Mouse (Mus musculus) testis, adult 2 months (tissue): Measurements from ENCODE around the gene Aldoart2. TPM values are rescaled to one million over a fixed set of nuclear protein-coding genes. Genes with fewer than 3 reads are reported as not detected.

Experiments used
- H3K27ac ChIP-seq: fragments of 200-500 bp; 2 replicates; pipeline ENCODE4 v1.5.1; 2012; ENCODE audit warnings: low read depth, low read length; ENCODE audit not compliant: control insufficient read depth, insufficient read depth
- H3K27me3 ChIP-seq: fragments of 200-500 bp; 2 replicates; pipeline ENCODE4 v1.6.1; 2012; ENCODE audit warnings: mild to moderate bottlenecking, low read length, moderate library complexity; ENCODE audit not compliant: control insufficient read depth, insufficient read depth
- H3K36me3 ChIP-seq: fragments of 200-500 bp; 2 replicates; pipeline ENCODE4 v1.6.1; 2012; ENCODE audit warnings: mild to moderate bottlenecking, low read length; ENCODE audit not compliant: control insufficient read depth, insufficient read depth
- H3K4me1 ChIP-seq: fragments of 200-500 bp; 2 replicates; pipeline ENCODE4 v1.6.1; 2012; ENCODE audit warnings: low read length; ENCODE audit not compliant: control insufficient read depth, insufficient read depth
- H3K4me3 ChIP-seq: fragments of 200-500 bp; 2 replicates; pipeline ENCODE4 v1.5.1; 2012; ENCODE audit warnings: low read depth, mild to moderate bottlenecking, low read length, moderate library complexity, mixed read lengths; ENCODE audit not compliant: control insufficient read depth
- CTCF ChIP-seq: fragments of 200-500 bp; IDR thresholded peaks from 2 replicates; pipeline ENCODE4 v1.5.1; 2012; ENCODE audit warnings: low read depth, mild to moderate bottlenecking, inconsistent platforms, low read length, moderate library complexity; ENCODE audit not compliant: control insufficient read depth, insufficient read depth, insufficient replicate concordance
- POLR2A ChIP-seq: fragments of 200-500 bp; IDR thresholded peaks from 2 replicates; pipeline ENCODE4 v1.6.1; 2012; ENCODE audit warnings: low read depth, mild to moderate bottlenecking, inconsistent platforms, low read length, moderate library complexity; ENCODE audit not compliant: control insufficient read depth
- polyA plus RNA-seq: library from polyadenylated mRNA; depleted of rRNA; stranded (reverse); fragments of >200 nt; gene quantifications from 2 replicates; pipeline ENCODE4 v1.2.3, GENCODE M21; 2012; rRNA removed

Aldoart2 gene
- polyA plus RNA-seq, 1 experiment = 375 TPM

DNA sequence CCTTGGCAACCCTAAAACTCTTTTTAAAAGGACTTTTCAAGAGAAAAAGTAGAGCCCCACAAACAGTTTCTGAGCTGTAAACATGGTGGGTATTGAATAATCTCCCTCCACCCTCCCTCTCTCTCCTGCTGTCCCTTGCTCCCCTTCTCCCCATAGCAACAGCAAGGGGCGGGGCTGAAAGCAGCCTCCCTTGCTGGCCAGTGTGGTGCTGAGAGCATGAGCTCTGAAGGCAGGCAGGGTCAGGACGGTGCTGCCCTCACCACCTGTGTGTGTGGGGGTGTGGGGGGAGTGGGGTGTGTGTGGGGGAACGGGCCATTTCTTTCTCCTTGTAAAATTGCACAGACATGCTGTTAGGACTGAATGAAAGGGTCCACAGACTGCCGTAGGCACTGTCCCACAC, 42.9 kb downstream of the Aldoart2 start:
- no peak overlapping the region for H3K4me3 ChIP-seq
- no peaks in the 10 kb centered on the region; the same call in 1 of the 2 replicates for H3K36me3 ChIP-seq
- H3K4me1 ChIP-seq = no peaks in the 10 kb centered on the region
- no peak for TF ChIP-seq POLR2A
- no peak for TF ChIP-seq CTCF
- H3K27me3 ChIP-seq = no peaks in the 10 kb centered on the region
- H3K27ac ChIP-seq = no peak overlapping the region

DNA sequence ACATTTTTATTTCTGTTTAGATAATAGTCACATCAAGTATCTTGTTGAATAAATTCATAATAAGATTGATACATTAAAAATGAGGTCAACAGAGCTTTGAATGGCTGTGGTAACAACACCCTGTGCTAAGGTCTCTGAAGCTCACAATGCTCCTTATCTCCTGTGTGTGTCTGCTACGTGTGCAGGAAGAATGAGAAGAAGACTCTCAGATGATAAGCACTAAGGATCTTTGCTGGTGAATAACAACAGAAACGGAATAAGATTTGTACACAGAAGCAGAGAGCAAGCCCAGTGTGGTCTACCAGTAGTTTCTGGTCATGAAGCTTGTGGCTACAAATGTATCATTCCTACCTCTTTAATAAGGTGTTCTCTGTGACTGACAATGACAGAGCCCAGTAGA, 45.8 kb downstream of the Aldoart2 start:
- no peaks in the 10 kb centered on the region; the same call in 1 of the 2 replicates for H3K36me3 ChIP-seq
- H3K4me1 ChIP-seq = no peaks in the 10 kb centered on the region
- H3K4me3 ChIP-seq = no peak overlapping the region
- TF ChIP-seq CTCF (no peak), POLR2A (no peak)
- no peak overlapping the region for H3K27ac ChIP-seq
- H3K27me3 ChIP-seq = no peaks in the 10 kb centered on the region

Other genes starting within 250 kb of the Aldoart2 start
- gene Psma6, start 181.0 kb upstream of the Aldoart2 start, polyA plus RNA-seq = 448 and 538 TPM in 2 replicates
- 24.4 and 31.2 TPM in 2 replicates for gene Nfkbia, start 72.6 kb upstream of the Aldoart2 start, polyA plus RNA-seq
- gene Insm2, start 34.2 kb downstream of the Aldoart2 start, polyA plus RNA-seq = not detected in 2 replicates